Mouse (Mus musculus): ENCODE measurements around the gene Cd19. TPM values are rescaled to one million over a fixed set of nuclear protein-coding genes. Genes with fewer than 3 reads are reported as not detected.
A peak's percentile ranks its signal among the peaks of the same experiment; 100 is the strongest.

Gene Cd19
- total RNA-seq (2021): not detected
- long read RNA-seq: 0 reads

- no peak for DNase-seq (ENCODE audit: low spot score in 2 of 2)
Measured at GRCm38 (mm10) chr7:126414725-126415124, at the start of gene Cd19. TSS of gene Cd19 (minus strand) at chr7:126414889.

DNA sequence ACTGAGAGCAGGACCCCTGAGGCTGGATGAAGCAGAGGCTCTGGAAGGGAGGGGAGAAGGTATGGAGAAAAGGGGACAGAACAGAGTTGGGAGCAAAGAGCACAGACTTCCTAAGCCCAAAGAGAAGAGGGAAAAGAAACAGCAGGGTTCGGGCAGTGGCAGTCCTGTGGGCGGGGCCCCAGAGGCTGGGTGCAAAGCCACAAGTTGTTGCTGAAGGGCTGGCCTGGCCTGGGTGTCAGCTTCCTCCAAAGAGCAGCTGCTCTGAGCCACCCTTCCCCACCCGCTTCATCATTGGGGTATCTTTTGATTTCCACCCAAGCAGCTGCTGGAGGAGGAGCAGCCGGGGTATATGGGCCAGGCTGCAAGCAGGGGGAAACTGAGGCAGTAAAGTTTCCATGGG lies 49.4 kb upstream of the Cd19 start:
- no peak for DNase-seq (ENCODE audit: low spot score in 2 of 2)

DNA sequence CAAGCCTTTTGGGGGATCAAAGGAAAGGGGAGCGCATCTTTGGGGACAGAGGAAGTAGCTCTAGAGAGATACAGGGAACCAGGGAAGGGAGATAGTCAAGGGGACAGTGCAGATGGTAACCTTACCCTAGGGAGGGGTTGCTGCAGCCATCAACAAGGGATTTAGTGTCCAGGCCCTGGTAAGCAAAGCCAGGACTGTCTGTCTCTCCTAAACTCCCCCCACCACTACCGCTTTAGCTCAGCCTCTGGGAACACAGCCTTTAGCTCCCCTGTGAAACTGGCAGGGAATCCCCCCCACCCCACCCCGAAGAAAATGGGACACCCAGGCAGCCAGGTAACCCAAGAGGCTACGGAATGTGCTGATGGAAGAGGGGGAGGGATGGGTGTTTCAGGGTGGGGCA lies 48.9 kb upstream of the Cd19 start:
- no peak for DNase-seq (ENCODE audit: low spot score in 2 of 2)

GRCm38 (mm10) chr7:126463004-126463403 lies 48.3 kb upstream of the Cd19 start, which contains the start of gene Atp2a1:
TSS of gene Atp2a1 (minus strand) at chr7:126463108.
- DNase-seq (ENCODE audit: low spot score in 2 of 2): no peak

DNA sequence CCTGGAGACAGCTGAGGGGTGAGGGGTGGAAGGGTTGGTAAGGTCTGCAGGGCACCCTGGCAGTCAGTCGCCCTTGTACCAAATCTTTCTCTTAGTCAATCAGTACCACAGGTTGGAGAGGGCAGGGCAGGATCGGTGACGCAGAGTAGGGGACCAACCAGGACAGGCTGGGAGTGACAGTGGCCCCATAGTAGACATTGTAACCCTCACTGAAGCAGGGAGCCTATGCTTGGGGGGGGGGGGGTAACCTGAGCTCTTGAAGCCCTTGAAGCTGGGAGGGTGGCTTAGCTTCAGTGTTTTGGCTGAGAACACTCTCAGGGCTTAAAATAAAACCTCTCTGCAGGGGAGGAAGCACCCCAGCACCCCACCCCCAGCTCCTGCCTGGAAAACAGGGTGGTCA lies 46.9 kb upstream of the Cd19 start:
- DNase-seq (ENCODE audit: low spot score in 2 of 2): no peak

- DNase-seq (ENCODE audit: low spot score in 2 of 2): no peak
Measured at GRCm38 (mm10) chr7:126460623-126461399, 46.1 kb upstream of the Cd19 start.

GRCm38 (mm10) chr7:126458844-126459618 lies 44.3 kb upstream of the Cd19 start:
- DNase-seq (ENCODE audit: low spot score in 2 of 2): no peak

DNA sequence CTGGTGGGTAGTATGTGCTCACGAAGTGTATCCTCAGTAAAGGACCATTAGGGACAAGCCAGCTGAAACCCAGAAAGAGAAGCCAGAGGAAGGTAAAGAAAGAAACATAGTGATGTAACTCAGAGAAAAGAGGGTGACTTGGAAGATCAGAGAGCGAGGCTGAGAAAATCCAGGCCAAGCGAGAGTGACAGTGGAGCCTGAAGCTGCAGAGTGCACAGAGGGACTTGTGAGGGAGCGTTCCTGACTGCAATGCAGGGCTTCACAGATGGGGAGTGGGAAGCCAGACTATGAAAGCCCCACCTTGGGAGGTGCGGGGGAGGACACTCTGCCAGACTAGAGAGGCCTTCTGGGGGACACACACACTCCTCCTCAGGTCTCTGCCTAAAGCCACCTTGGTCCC lies 43.5 kb upstream of the Cd19 start:
- DNase-seq (ENCODE audit: low spot score in 2 of 2): no peak

GRCm38 (mm10) chr7:126456382-126457266 lies 41.9 kb upstream of the Cd19 start:
- DNase-seq (ENCODE audit: low spot score in 2 of 2): no peak

GRCm38 (mm10) chr7:126455242-126455641 lies 40.6 kb upstream of the Cd19 start:
- DNase-seq (ENCODE audit: low spot score in 2 of 2): no peak

- no peak for DNase-seq (ENCODE audit: low spot score in 2 of 2)
Measured at GRCm38 (mm10) chr7:126453861-126454260, 39.2 kb upstream of the Cd19 start.

DNA sequence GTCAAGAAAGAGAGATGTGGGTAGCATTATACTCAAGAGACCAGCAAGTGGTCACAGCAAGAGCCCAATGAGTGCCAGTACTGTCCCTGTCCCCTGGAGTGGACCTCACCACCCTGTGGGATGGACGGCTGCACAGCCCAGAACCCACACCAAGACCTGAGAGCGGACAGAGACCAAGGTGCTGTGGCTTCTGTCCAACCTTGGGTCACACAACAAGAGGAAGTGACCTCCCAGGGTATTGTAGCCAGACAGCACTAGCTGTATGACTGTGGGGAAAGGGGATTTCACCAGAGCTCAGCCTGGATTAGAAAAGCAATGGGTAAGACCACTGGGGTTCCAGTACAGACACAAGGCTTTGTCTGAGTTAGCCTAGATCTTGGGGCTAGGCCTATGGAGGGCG lies 37.6 kb upstream of the Cd19 start:
- DNase-seq (ENCODE audit: low spot score in 2 of 2): no peak

DNA sequence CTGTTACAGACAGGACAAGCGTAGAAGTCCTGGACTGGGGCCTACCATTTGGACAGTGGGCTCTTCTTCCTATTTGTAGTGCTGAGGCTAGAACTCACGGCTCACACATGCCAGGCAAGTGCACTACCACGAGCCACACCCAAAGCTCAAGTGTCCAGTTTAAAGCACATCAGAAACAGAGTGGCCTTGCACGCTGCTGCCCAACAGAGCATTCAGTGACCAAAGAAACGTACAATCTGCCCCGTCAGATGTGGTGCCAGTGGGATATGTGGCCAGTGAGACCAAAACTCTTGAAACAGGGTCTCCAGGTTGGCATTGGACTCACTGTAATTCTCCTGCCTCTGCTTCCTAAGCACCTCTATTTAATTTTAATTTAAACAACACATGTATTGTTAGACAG lies 36.0 kb upstream of the Cd19 start:
- no peak for DNase-seq (ENCODE audit: low spot score in 2 of 2)

- no peak for DNase-seq (ENCODE audit: low spot score in 2 of 2)
Measured at GRCm38 (mm10) chr7:126449991-126450390, 35.3 kb upstream of the Cd19 start.

GRCm38 (mm10) chr7:126448481-126448880 lies 33.8 kb upstream of the Cd19 start:
- DNase-seq (ENCODE audit: low spot score in 2 of 2): no peak

GRCm38 (mm10) chr7:126446217-126446616 lies 31.5 kb upstream of the Cd19 start:
- no peak for DNase-seq (ENCODE audit: low spot score in 2 of 2)

DNA sequence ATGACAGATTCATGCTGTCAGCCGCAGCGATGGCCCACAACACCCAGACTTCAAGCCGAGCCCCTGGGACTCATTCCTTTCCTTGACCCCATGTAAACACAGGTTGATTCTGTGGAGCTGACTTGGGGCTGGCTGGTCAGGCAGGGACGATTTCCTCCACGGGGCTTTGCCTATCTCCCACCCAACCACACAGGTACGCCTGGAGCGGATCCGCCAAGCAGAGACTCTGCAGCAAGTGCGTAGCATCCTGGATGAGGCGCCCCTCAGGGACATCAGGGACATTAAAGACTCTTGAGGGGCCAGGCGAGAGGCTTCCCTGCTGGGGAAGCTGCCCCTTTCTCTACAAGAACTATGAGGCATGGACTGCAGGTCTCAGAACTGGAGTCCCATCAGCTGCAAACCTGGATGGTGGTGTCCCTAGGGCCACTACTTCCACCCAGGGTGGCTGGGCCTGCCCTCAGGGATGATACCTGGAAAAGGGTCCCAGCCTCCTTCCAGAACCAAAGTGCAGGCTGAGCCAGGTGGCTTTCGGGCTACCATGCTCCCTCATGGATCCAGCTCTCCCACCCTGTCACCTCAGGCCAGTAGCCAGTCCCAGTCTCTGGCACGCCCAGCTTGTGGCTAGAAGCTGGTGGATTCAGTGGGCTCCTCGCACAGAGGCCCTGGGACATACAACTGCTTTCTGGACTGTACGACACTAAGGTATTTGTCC lies 30.6 kb upstream of the Cd19 start:
- DNase-seq (ENCODE audit: low spot score in 2 of 2): no peak

DNA sequence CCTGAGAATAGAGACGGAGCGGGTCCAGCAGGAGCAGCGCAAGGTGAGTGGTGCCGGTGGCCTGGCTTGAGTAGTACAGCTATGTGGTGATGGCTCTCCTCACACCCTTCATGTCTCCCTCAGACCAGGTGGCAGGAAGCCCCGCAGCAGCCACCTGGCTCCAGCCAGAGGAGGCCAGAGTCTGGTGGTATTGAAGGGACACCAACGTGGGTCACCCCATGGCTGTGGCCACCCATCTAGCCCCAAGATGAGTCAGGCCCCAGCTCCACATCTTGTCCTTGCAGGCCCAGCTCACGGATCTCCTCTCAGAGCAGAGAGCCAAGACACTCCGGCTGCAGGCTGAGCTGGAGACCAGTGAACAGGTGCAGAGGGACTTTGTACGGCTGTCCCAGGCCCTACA lies 29.8 kb upstream of the Cd19 start:
- DNase-seq (ENCODE audit: low spot score in 2 of 2): no peak

GRCm38 (mm10) chr7:126443997-126444396 lies 29.3 kb upstream of the Cd19 start:
- DNase-seq (ENCODE audit: low spot score in 2 of 2): no peak

GRCm38 (mm10) chr7:126440134-126440533 lies 25.4 kb upstream of the Cd19 start:
- DNase-seq (ENCODE audit: low spot score in 2 of 2): no peak

- DNase-seq (ENCODE audit: low spot score in 2 of 2): peak in 1 of 2 experiments; percentile 20
Measured at GRCm38 (mm10) chr7:126436851-126437250, 22.2 kb upstream of the Cd19 start.
